Mouse (Mus musculus): ENCODE measurements around the gene Lrch1. TPM values are rescaled to one million over a fixed set of nuclear protein-coding genes. Genes with fewer than 3 reads are reported as not detected.

The Lrch1 gene
- polyA plus RNA-seq, 1 experiment from 2014 or later: 6.5 TPM

- Histone ChIP-seq H3K36me3 (replicated peaks) (no peaks in the 10 kb centered on the region), H3K9me3 (no peaks in the 10 kb centered on the region), H3K4me1 (peaks cover 41% of the 10 kb centered on the region), H3K27ac (no peak overlapping the region), H3K4me3 (no peak overlapping the region), H3K27me3 (ENCODE audit: poor library complexity, severe bottlenecking) (0 out of 2 replicates have a peak, but pooled peaks cover 4% of the 10 kb centered on the region)
- 83% methylated on average over 2 of the region's 2 CpGs for WGBS
- DNase-seq (ENCODE audit: extremely low spot score, low spot score): no peak
Observed at GRCm38 (mm10) chr14:74868188-74868901, 79.3 kb downstream of the Lrch1 start.

DNA sequence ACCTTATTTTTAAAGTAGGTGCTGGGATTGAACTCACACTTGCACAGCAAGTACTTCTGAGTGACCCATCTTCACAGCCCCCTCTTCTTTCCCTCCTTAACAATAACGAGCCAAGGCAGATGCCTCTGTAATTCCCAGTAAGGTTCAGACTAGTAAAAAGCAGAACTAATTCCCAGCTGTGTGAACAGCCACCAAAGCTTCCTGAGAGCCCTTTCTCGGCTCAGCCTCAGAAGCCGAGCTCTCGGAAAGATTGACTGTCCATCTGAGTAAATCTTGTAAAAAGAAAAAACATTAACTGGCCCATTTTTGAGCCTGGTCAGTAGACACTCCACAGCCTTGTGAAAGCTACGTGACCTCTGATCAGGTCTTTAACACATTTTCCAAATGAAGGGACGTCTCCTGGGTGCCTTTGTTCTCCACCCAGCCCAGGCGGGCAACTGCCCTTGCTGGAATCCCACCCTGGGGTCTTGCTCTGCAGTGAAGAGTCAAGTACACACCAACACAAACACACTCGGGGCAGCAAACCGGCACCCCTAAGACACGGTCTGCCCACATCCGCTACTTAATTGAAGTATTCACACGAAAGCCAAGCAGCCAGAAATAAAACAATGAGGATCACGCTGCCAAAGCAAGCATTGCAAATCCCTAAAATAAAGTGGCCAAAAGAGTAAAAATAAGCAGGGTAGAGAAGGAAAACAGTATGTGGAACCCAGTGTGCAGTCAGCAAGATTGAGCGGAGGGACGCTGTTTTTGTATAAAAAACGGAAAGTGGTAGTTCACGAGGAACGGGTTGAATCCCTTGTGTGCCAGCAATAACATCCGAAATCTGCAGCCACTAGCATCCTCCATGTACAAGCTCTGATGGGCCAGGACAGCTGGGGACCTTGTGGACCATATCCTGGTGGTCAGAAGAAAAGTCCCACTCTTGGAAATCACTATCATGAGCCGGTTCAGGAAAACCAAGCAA lies 80.3 kb downstream of the Lrch1 start:
- 49% methylated on average over 20 of the region's 20 CpGs for WGBS
- Histone ChIP-seq H3K36me3 (replicated peaks) (no peaks in the 10 kb centered on the region), H3K4me1 (peaks cover 41% of the 10 kb centered on the region), H3K27ac (peak overlapping the region; percentile 36; the same call in 1 of the 2 replicates), H3K9me3 (no peaks in the 10 kb centered on the region), H3K4me3 (peak overlapping the region; percentile 1; the same call in 1 of the 2 replicates), H3K27me3 (ENCODE audit: poor library complexity, severe bottlenecking) (0 out of 2 replicates have a peak, but pooled peaks cover 4% of the 10 kb centered on the region)
- DNase-seq (ENCODE audit: extremely low spot score, low spot score): peak; percentile 19

- 79% methylated on average over 3 of the region's 3 CpGs for WGBS
- 0 out of 2 replicates have a peak, but pooled peaks cover 4% of the 10 kb centered on the region for H3K27me3 ChIP-seq (ENCODE audit: poor library complexity, severe bottlenecking)
- H3K27ac ChIP-seq: no peak overlapping the region
- H3K4me3 ChIP-seq: no peak overlapping the region
- peaks cover 41% of the 10 kb centered on the region for H3K4me1 ChIP-seq
- H3K36me3 ChIP-seq (replicated peaks): no peaks in the 10 kb centered on the region
- no peak for DNase-seq (ENCODE audit: extremely low spot score, low spot score)
- H3K9me3 ChIP-seq: no peaks in the 10 kb centered on the region
Observed at GRCm38 (mm10) chr14:74865738-74866137, 81.9 kb downstream of the Lrch1 start.

GRCm38 (mm10) chr14:74864805-74865483 lies 82.7 kb downstream of the Lrch1 start:
- Histone ChIP-seq H3K36me3 (replicated peaks) (no peaks in the 10 kb centered on the region), H3K9me3 (no peaks in the 10 kb centered on the region), H3K4me3 (no peak overlapping the region), H3K4me1 (peaks cover 38% of the 10 kb centered on the region), H3K27me3 (ENCODE audit: poor library complexity, severe bottlenecking) (0 out of 2 replicates have a peak, but pooled peaks cover 4% of the 10 kb centered on the region), H3K27ac (no peak overlapping the region)
- no peak for DNase-seq (ENCODE audit: extremely low spot score, low spot score)
- 84% methylated on average over 5 of the region's 5 CpGs for WGBS

DNA sequence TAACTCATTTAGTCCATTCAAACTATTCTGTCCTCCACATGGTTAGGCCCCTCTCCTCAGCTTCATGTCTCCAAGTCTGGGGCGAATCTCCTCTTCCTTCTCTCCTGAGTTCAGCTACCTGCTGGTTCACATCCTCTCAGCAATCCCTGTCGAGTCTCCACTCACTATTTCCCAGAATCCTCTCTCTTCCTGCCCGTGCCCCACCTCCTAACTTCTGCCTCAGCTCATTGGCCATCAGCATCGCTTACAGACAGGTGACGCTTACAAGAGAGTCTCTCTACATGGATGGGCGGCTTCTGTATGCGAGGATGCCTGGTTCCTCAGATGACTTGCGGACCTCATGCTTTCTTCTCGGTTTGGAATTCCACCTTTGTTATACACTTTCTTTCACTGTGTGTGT lies 86.2 kb downstream of the Lrch1 start:
- WGBS: 91% methylated on average over 9 of the region's 9 CpGs

GRCm38 (mm10) chr14:74859154-74859553 lies 88.5 kb downstream of the Lrch1 start:
- no peak for DNase-seq (ENCODE audit: extremely low spot score, low spot score)
- Histone ChIP-seq H3K9me3 (no peaks in the 10 kb centered on the region), H3K27ac (no peak overlapping the region), H3K36me3 (replicated peaks) (0 out of 2 replicates have a peak, but pooled peaks cover 3% of the 10 kb centered on the region), H3K27me3 (ENCODE audit: poor library complexity, severe bottlenecking) (no peaks in the 10 kb centered on the region), H3K4me1 (no peaks in the 10 kb centered on the region), H3K4me3 (no peak overlapping the region)
- 91% methylated on average over 1 of the region's 1 CpGs for WGBS

More for the DNA sequence above, 86.2 kb downstream of the Lrch1 start:
- H3K4me3 ChIP-seq: no peak overlapping the region
- H3K9me3 ChIP-seq: no peaks in the 10 kb centered on the region
- no peak overlapping the region for H3K27ac ChIP-seq
- peaks cover 17% of the 10 kb centered on the region for H3K4me1 ChIP-seq
- DNase-seq (ENCODE audit: extremely low spot score, low spot score): no peak
- H3K36me3 ChIP-seq (replicated peaks): 0 out of 2 replicates have a peak, but pooled peaks cover 3% of the 10 kb centered on the region
- H3K27me3 ChIP-seq (ENCODE audit: poor library complexity, severe bottlenecking): no peaks in the 10 kb centered on the region

DNA sequence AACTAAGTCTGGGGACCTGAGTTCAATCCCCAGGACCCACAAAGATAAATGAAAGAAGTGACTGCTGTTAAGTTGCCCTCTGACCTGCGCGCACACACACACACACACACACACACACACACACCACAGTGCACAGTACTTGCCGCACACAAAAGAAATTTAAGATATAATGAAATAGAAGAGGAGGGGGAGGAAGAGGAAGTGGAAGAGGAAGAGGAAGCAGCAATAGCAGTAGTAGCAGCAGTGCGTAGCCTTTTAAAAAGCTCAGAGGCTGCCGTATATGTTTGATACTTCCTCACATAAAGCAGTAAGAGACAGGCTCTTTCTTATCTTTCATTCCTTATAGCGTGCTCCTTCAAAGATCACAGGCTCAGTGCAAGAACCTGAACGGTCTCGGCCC lies 92.2 kb downstream of the Lrch1 start:
- H3K36me3 ChIP-seq (replicated peaks): 0 out of 2 replicates have a peak, but pooled peaks cover 3% of the 10 kb centered on the region
- WGBS: 95% methylated on average over 8 of the region's 8 CpGs
- no peak overlapping the region for H3K4me3 ChIP-seq
- H3K9me3 ChIP-seq: no peaks in the 10 kb centered on the region
- H3K27ac ChIP-seq: no peak overlapping the region
- H3K4me1 ChIP-seq: peaks cover 30% of the 10 kb centered on the region
- H3K27me3 ChIP-seq (ENCODE audit: poor library complexity, severe bottlenecking): no peaks in the 10 kb centered on the region
- DNase-seq (ENCODE audit: extremely low spot score, low spot score): no peak

DNA sequence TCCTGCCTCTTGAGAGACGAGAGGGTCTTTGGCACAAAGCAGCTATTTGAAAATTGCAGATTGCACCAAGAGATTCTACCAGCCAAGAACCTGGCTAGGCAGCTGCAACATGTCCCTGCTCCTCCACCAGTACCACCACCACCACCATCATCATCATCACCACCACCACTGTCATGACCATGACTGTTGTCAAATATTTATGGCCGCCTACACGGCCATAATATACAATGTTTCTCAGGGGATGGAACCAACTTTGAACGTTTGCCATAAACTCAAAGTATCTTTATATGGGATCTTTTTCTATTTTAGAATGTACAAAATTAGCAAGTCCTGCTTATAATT lies 93.9 kb downstream of the Lrch1 start:
- no peak for DNase-seq (ENCODE audit: extremely low spot score, low spot score)
- H3K36me3 ChIP-seq (replicated peaks): 0 out of 2 replicates have a peak, but pooled peaks cover 3% of the 10 kb centered on the region
- H3K4me1 ChIP-seq: peaks cover 30% of the 10 kb centered on the region
- H3K4me3 ChIP-seq: no peak overlapping the region
- 83% methylated on average over 4 of the region's 4 CpGs for WGBS
- H3K27me3 ChIP-seq (ENCODE audit: poor library complexity, severe bottlenecking): no peaks in the 10 kb centered on the region
- H3K9me3 ChIP-seq: no peaks in the 10 kb centered on the region
- peak overlapping the region; percentile 78 for H3K27ac ChIP-seq

DNA sequence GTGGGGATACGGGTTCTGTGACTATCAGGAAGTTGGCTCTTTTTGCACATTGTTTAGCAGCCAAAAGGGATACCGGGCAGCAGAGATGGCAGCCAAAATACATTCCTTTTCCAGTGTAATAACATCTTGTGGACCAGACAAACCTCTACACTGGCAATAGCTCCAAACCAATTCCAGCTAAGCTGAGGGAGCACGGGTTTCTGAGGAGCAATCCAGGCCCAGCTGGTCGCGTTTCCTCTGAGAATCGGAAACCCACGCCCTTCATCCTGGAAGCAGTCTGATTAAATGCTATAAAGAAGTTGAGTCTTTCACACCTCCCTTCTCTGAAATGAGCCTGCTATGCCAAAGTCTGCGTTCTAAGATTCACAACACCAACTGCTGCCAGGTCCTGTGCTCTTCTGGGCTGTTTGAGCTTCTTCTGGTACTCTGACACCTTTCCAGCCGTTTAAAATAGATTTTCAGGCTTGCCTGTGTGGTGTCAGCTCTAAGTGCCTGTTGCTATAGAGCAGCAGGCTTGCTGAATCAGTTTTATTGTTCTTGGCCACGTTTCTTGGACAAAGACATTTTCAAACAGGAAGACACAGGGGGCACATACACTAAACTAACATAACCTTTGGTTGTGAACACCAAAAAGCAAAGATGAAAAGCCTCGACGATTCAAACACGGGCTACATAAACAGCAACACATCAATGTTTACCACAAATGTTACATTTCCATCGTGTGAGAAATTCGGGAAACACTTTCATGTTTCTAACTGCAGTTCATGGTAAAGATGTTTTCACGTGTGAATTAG lies 94.5 kb downstream of the Lrch1 start:
- H3K9me3 ChIP-seq: no peaks in the 10 kb centered on the region
- H3K27ac ChIP-seq: peak overlapping the region; percentile 78
- 60% methylated on average over 16 of the region's 16 CpGs for WGBS
- H3K36me3 ChIP-seq (replicated peaks): 0 out of 2 replicates have a peak, but pooled peaks cover 3% of the 10 kb centered on the region
- no peak overlapping the region for H3K4me3 ChIP-seq
- peak; percentile 21 for DNase-seq (ENCODE audit: extremely low spot score, low spot score)
- peaks cover 30% of the 10 kb centered on the region for H3K4me1 ChIP-seq
- H3K27me3 ChIP-seq (ENCODE audit: poor library complexity, severe bottlenecking): no peaks in the 10 kb centered on the region

GRCm38 (mm10) chr14:74851866-74852265 lies 95.8 kb downstream of the Lrch1 start:
- Histone ChIP-seq H3K4me1 (peaks cover 39% of the 10 kb centered on the region), H3K27me3 (ENCODE audit: poor library complexity, severe bottlenecking) (no peaks in the 10 kb centered on the region), H3K4me3 (no peak overlapping the region), H3K27ac (peak overlapping the region; percentile 58; the same call in 1 of the 2 replicates), H3K9me3 (no peaks in the 10 kb centered on the region), H3K36me3 (replicated peaks) (no peaks in the 10 kb centered on the region)
- DNase-seq (ENCODE audit: extremely low spot score, low spot score): no peak
- 52% methylated on average over 9 of the region's 9 CpGs for WGBS

GRCm38 (mm10) chr14:74849020-74849419 lies 98.7 kb downstream of the Lrch1 start:
- H3K4me1 ChIP-seq: peaks cover 54% of the 10 kb centered on the region
- whole genome bisulfite sequencing: 89% methylated on average over 6 of the region's 6 CpGs
- H3K27ac ChIP-seq: no peak overlapping the region
- no peaks in the 10 kb centered on the region for H3K9me3 ChIP-seq
- no peak for DNase-seq (ENCODE audit: extremely low spot score, low spot score)
- no peaks in the 10 kb centered on the region for H3K27me3 ChIP-seq (ENCODE audit: poor library complexity, severe bottlenecking)
- H3K36me3 ChIP-seq (replicated peaks): no peaks in the 10 kb centered on the region
- H3K4me3 ChIP-seq: no peak overlapping the region

DNA sequence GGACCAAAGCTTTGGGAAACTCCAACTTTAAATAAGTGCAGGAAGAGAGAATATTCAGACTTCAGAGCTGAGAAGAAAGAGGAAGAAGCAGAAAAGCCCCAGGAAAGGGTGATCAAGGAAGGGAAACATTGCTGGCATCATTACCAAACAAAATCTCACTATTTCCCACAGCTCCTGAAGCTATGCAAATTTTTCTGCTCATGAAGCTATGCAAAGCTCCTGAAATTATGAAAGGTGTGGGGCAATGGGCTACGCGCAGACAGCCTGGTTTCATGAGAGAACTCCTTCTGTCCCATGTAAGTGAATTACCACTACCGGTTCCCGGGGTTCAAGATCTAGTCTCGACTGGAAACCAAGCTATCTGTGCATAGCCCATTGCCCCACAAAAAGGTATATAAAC lies 99.5 kb downstream of the Lrch1 start:
- peaks cover 47% of the 10 kb centered on the region for H3K4me1 ChIP-seq
- no peak overlapping the region for H3K4me3 ChIP-seq
- H3K27ac ChIP-seq: no peak overlapping the region
- H3K9me3 ChIP-seq: no peaks in the 10 kb centered on the region
- WGBS: 90% methylated on average over 5 of the region's 5 CpGs
- H3K36me3 ChIP-seq (replicated peaks): no peaks in the 10 kb centered on the region
- H3K27me3 ChIP-seq (ENCODE audit: poor library complexity, severe bottlenecking): no peaks in the 10 kb centered on the region
- DNase-seq (ENCODE audit: extremely low spot score, low spot score): no peak

All from forebrain, embryonic 10.5 days (tissue).